Mouse (Mus musculus) liver, embryonic 11.5 days (tissue): ENCODE measurements around the gene Irgq. TPM values are rescaled to one million over a fixed set of nuclear protein-coding genes. Genes with fewer than 3 reads are reported as not detected.
A peak's percentile ranks its signal among the peaks of the same experiment; 100 is the strongest.
"Not testable (repeated sequence)": the region's sequence is repeated elsewhere in the genome, so short reads cannot be mapped to it uniquely, and the experiment has no call there.

Experiments used
- ATAC-seq: fragments of 200-750 bp; cut with Nextera tagmentation; replicated peaks from 2 replicates; pipeline ENCODE4 v1.8.0; 2017; ENCODE audit warnings: moderate number of reproducible peaks, mild to moderate bottlenecking, moderate TSS enrichment, moderate library complexity; ENCODE audit not compliant: low FRiP score
- DNase-seq: peaks from one replicate; pipeline ENCODE4 v3.0.0-alpha.2; 2017; ENCODE audit warnings: low spot score
- H3K27ac ChIP-seq: fragments of 300-500 bp; sonication (generic); 2 replicates; pipeline ENCODE4 v1.5.1; 2014; ENCODE audit warnings: mild to moderate bottlenecking, low read depth, low read length, control low read depth
- H3K27me3 ChIP-seq: fragments of 300-500 bp; sonication (generic); replicated peaks from 2 replicates; pipeline ENCODE4 v1.6.1; 2014; ENCODE audit warnings: low read length, mixed read lengths; ENCODE audit not compliant: control insufficient read depth, insufficient read depth
- H3K36me3 ChIP-seq: fragments of 300-500 bp; sonication (generic); 2 replicates; pipeline ENCODE4 v1.6.1; 2014; ENCODE audit warnings: mild to moderate bottlenecking, low read length, moderate library complexity, mixed read lengths; ENCODE audit not compliant: control insufficient read depth, insufficient read depth
- H3K4me1 ChIP-seq: fragments of 300-500 bp; sonication (generic); replicated peaks from 2 replicates; pipeline ENCODE4 v1.6.1; 2014; ENCODE audit warnings: low read length, mixed read lengths; ENCODE audit not compliant: control insufficient read depth, insufficient read depth
- H3K4me2 ChIP-seq: fragments of 300-500 bp; sonication (generic); 2 replicates; pipeline ENCODE4 v1.6.1; 2014; ENCODE audit warnings: mild to moderate bottlenecking, control low read depth, moderate library complexity
- H3K4me3 ChIP-seq: fragments of 300-500 bp; sonication (generic); 2 replicates; pipeline ENCODE4 v1.5.1; 2014; ENCODE audit warnings: low read depth, low read length, control low read depth
- H3K9ac ChIP-seq: fragments of 300-500 bp; sonication (generic); 2 replicates; pipeline ENCODE4 v1.6.1; 2014; ENCODE audit warnings: low read depth, low read length, control low read depth
- H3K9me3 ChIP-seq: fragments of 300-500 bp; sonication (generic); 2 replicates; pipeline ENCODE4 v1.6.1; 2016; ENCODE audit warnings: low read length, inconsistent platforms, mixed read lengths; ENCODE audit not compliant: control insufficient read depth
- WGBS: fragments of 180-500 bp; shearing (Covaris S2); extraction: QIAGEN DNeasy Blood & Tissue Kit; methylation state at CpG from one replicate; pipeline ENCODE4 v1.1.7; 2014; 5-methylcytosine and 5-hydroxymethylcytosine counted together
- polyA plus RNA-seq: library from polyadenylated mRNA; unstranded; fragments of >200 nt; fragmentation: Nextera tagmentation; extraction: Ambion mirVana; gene quantifications from 2 replicates; pipeline ENCODE4 v1.2.1, GENCODE M21; 2014

Gene Irgq
- polyA plus RNA-seq: 3.5 and 4.1 TPM in 2 replicates

DNA sequence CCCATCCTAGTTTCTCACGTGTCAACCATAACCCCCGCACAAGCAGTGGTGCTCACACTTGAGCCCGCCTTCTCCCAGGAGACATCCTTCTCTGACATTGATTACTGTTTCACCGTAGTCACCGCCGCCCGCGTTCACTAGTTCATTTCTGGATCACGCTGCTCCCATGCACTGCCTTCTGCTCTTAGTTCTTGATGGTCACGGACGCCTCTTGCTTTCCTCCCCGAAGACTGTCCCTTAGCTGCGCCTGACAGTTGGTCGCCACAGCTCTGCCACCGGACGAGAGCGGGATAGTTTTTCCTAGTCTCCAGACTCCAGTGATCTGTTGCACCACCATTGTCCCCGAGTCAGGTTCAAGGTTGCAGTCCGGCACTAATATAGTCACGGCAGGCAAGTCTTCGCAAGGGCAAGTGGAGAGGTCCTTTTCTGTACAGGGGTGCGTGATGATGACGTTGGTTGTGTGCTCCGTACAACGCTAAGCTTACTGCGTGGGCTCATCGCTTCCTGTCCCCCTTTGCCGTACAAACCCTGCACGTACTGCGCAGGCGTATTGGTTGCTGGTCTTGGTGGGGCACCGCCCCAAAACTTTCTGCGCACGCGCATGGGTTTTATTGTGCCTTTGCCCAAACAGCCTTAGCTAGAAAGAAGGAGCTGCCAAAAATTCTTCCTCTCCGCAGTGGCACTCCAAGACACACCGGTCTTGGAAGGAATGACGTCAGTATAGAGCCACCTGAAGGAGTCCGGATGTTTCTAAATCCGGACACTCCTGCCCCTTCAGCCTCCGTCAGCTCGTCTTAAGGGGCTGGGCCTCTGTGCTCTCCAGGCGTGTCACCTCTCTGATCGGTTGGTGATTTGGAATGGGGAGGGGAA, at the start of gene Irgq:
TSS of gene Irgq (plus strand) at position 628 of the 870 bp plus-strand sequence.
- under 1% methylated on average over 44 of the region's 44 CpGs for WGBS
- H3K4me3 ChIP-seq: peak within 1 kb of the TSS; percentile 67
- ATAC-seq: peak; percentile 93

DNA sequence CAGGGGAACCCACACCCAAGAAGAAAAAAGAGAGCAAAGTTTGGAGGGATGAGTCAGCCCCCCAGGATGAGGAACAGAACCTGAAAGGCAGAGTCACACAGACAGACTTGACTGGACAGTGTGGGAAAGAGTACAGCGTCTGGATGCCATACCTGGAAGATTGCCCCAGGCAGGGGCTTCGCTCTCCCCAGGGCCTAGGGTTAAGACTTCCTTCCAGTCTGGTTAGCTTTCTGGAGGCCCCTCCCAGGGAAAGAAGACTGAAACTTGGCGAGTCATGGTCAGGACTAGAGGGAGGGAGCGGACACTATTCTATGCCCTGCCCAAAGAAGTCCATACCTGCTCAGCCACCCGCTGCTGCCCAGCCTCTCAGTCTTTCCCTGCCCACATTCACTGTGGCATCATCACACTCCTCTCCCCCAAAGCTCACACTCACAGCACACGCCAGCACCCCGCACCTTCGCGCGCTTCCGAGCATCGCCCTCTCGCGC, 49.5 kb upstream of the Irgq start:
- H3K9me3 ChIP-seq: no peaks in the 10 kb centered on the region
- peak overlapping the region; percentile 50; the same call in 1 of the 2 replicates for H3K9ac ChIP-seq
- DNase-seq (no peak), ATAC-seq (peak; percentile 2; the same call in 1 of the 2 replicates)
- WGBS: 16% methylated on average over 14 of the region's 14 CpGs
- H3K4me3 ChIP-seq: peak overlapping the region; percentile 67
- peaks cover 10% of the 10 kb centered on the region for H3K4me1 ChIP-seq
- H3K4me2 ChIP-seq: peak overlapping the region; percentile 95
- peaks cover 65% of the 10 kb centered on the region for H3K27me3 ChIP-seq
- H3K36me3 ChIP-seq: no peaks in the 10 kb centered on the region
- H3K27ac ChIP-seq: no peak overlapping the region

More for the DNA sequence above, at the start of gene Irgq:
- Histone ChIP-seq H3K4me2 (peak within 1 kb of the TSS; percentile 96), H3K27me3 (peaks cover 13% of the 10 kb centered on the region), H3K9me3 (no peaks in the 10 kb centered on the region), H3K9ac (peak within 1 kb of the TSS; percentile 80), H3K27ac (peak within 1 kb of the TSS; percentile 71), H3K36me3 (peaks cover 9% of the 10 kb centered on the region), H3K4me1 (peaks cover 15% of the 10 kb centered on the region)
- DNase-seq: peak; percentile 95

DNA sequence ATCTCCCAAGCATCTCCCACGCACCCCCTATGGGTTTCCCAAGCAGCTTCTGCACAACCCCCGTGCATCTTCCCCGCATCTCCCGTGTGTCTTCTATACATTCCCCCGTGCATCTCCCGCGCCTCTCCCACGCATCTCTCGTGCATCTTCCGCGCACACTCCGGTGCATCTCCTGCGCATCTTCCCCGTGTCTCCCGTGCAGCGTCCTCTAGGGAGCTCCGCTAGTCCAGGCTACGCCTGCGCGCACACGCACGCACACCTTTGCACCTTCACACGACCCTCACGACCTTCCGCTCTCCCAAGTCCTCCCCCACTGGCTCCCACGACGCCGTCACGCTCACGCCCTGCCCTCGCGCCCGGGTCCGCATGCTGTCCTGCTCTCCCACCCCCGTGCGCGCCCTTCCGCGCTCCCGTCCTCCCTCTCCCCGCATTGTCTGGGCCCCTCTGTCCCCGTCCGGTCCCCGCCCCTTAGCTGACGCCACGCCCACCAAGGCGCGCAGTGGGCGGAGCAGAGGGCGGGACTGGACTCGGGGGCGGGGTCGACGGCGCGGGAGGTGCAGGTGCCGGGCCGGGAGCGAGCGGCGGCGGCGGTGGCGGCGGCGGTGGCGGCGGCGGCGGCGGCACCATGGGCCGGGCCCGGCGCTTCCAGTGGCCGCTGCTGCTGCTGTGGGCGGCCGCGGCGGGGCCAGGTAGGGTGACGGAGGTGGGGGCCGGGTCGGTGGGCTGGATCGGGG, 48.8 kb upstream of the Irgq start, which contains the start of gene Cadm4:
TSS of gene Cadm4 (plus strand) at position 550 of the 734 bp plus-strand sequence.
- Histone ChIP-seq H3K36me3 (no peaks in the 10 kb centered on the region), H3K27me3 (peaks cover 65% of the 10 kb centered on the region), H3K4me1 (peaks cover 10% of the 10 kb centered on the region), H3K4me2 (peak within 1 kb of the TSS; percentile 95), H3K9me3 (no peaks in the 10 kb centered on the region), H3K27ac (no peak within 1 kb of the TSS), H3K9ac (peak within 1 kb of the TSS; percentile 55), H3K4me3 (peak within 1 kb of the TSS; percentile 67)
- WGBS: under 1% methylated on average over 74 of the region's 83 CpGs
- peak; percentile 81 for ATAC-seq
- DNase-seq: peak; percentile 88

DNA sequence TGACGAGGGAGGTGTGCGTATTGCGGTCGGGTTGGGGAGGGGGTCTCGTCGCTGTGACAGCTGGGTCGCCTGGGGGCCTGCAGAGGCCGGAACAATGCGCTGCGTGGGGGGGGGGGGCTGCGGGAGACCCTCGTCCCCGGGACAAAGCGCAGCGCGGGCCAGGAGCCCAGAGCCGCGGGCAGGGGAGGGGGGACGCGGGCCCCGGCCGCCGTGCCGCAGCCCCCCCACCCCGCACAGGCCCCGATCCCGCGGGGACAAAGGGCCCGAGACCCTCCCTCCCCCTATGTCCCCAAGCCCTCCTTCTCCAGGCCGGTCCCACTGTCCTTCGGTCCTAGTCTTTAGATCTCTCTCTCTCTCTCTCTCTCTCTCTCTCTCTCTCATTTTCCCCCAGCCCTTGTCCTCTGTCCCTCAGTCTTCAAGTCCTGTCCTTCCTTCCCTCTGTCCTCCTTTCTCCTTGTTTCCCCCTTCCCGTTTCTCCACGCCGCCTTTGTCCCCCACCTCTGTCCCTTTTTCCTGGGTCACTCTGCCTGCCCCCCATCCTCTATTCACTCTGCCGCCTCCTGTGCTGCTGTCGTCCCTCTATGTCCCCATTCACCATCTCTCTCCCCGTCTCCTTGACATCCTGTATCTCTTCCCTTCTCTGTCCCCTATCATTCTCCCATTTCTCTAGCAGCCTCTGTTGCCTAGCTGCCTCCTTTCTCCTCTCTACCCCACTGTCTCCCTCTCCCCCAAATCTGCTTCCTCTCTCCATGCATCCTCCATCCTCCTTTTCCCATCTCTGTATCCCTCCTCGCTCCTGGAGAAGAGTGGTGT, 48.1 kb upstream of the Irgq start:
- peak; percentile 11 for ATAC-seq
- Histone ChIP-seq H3K9me3 (no peaks in the 10 kb centered on the region), H3K4me2 (peak overlapping the region; percentile 95), H3K4me1 (peaks cover 10% of the 10 kb centered on the region), H3K9ac (peak overlapping the region; percentile 55; the same call in 1 of the 2 replicates), H3K36me3 (no peaks in the 10 kb centered on the region), H3K4me3 (peak overlapping the region; percentile 67), H3K27ac (no peak overlapping the region), H3K27me3 (peaks cover 65% of the 10 kb centered on the region)
- no peak for DNase-seq
- 4% methylated on average over 34 of the region's 38 CpGs for WGBS

DNA sequence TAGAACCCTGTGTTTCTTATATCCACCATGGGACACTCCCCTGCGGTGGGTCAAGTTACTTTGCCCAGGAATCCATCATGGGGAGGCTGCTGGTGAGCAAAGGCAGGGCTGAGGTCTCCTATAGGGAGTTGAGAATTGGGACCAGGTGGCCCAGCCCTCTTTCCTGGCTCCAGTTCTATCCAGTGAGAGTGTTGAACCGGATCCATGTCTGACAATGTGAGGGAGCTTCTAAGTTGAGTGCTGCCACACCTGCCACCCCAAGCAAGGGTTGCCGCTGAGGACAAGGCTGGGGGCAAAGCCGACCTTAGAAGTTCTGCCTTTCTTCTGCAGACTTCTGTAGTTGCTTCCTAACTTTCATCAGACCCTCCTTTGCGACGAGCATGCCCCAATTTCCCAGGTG, 47.2 kb upstream of the Irgq start:
- WGBS: 38% methylated on average over 6 of the region's 6 CpGs
- DNase-seq, H3K4me2 ChIP-seq, ATAC-seq, H3K4me3 ChIP-seq, H3K9me3 ChIP-seq, H3K36me3 ChIP-seq, H3K27ac ChIP-seq, H3K9ac ChIP-seq: not testable (repeated sequence)
- Histone ChIP-seq H3K27me3 (peaks cover 65% of the 10 kb centered on the region), H3K4me1 (peaks cover 10% of the 10 kb centered on the region)

DNA sequence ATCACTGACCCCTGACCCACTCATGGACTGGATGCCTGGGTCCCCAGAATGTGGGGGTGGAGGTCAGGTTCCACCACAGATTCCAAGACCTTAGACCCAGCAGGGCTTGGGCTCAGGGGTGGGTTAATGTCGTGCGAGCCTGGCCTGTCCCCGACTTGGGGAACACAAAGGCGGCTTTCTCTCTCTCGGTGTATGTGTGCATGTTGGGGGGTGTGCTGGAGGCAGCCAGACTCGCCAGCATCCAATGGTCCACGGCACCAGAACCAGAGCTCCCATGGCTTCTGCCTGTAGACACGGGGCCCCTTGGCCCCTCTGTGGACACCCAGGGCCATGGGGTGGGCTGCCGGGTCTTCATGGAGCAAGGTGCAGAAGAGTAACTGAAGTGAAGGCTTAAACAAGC, 45.0 kb upstream of the Irgq start:
- ATAC-seq (no peak), DNase-seq (no peak)
- Histone ChIP-seq H3K4me2 (no peak overlapping the region), H3K4me1 (peaks cover 10% of the 10 kb centered on the region), H3K9me3 (no peaks in the 10 kb centered on the region), H3K4me3 (no peak overlapping the region), H3K36me3 (no peaks in the 10 kb centered on the region), H3K27ac (no peak overlapping the region), H3K27me3 (peaks cover 48% of the 10 kb centered on the region), H3K9ac (no peak overlapping the region)
- WGBS: 72% methylated on average over 9 of the region's 9 CpGs

DNA sequence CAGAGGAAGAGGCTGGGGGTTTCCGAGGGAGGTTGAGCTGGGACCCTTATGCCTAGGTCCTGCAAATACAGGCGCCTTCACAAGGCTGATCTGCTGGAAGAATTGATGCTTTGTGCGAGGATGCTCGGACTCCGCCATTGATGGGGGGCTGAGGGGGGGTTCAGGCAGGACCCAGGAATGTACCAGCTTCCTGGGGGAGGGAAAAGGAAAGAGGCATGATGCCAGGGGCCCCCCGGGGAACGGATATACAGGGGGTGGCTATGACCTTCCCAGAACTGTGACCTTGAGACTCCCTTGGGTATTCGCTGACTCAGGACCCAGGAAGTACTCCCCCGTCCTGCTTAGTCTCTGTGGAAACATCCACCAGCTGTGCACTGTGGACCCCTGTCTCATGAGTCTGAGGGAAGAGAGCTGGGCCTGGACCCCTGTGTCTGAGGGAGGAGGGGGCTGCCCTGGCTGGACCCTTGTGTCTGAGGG, 43.8 kb upstream of the Irgq start:
- WGBS: 54% methylated on average over 9 of the region's 9 CpGs
- H3K4me1 ChIP-seq: peaks cover 3% of the 10 kb centered on the region; the same call in 1 of the 2 replicates
- H3K27me3 ChIP-seq: peaks cover 36% of the 10 kb centered on the region
- DNase-seq: no peak
- no peak overlapping the region for H3K4me2 ChIP-seq
- H3K9ac ChIP-seq: no peak overlapping the region
- no peak overlapping the region for H3K27ac ChIP-seq
- no peak overlapping the region for H3K4me3 ChIP-seq
- H3K9me3 ChIP-seq: no peaks in the 10 kb centered on the region
- no peaks in the 10 kb centered on the region for H3K36me3 ChIP-seq
- ATAC-seq: no peak

DNA sequence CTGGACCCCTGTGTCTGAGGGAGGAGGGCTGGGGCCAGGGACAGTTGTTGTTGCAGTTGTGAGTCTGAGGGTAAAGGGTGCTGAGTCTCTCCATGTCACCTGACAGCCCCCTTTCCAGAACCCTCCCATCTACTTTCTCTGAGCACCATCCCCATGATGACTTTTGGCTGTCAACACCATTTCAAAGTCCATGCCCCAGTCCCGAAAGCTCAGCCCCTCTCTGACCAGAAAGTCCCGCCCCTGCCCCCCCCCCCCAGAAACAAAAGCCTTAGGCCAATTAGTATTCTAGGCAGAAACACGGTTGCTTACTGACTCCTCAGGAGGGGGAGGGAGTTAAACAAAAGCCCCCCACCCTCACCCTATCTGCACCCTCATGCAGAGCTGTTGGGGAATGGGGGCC, 43.1 kb upstream of the Irgq start:
- no peaks in the 10 kb centered on the region for H3K9me3 ChIP-seq
- no peaks in the 10 kb centered on the region for H3K36me3 ChIP-seq
- no peak for DNase-seq
- H3K4me3 ChIP-seq: no peak overlapping the region
- no peak overlapping the region for H3K27ac ChIP-seq
- no peaks in the 10 kb centered on the region for H3K4me1 ChIP-seq
- H3K4me2 ChIP-seq: no peak overlapping the region
- no peak for ATAC-seq
- H3K27me3 ChIP-seq: peaks cover 30% of the 10 kb centered on the region
- H3K9ac ChIP-seq: no peak overlapping the region
- WGBS: 30% methylated on average over 3 of the region's 3 CpGs
